Mouse (Mus musculus): ENCODE data around the gene Zcchc3. TPM values are rescaled to one million over a fixed set of nuclear protein-coding genes. Genes with fewer than 3 reads are reported as not detected.
A peak's percentile ranks its signal among the peaks of the same experiment; 100 is the strongest.

The Zcchc3 gene
- total RNA-seq, 2 experiments from 2014 or later, result 18.0 to 18.1 TPM

DNA sequence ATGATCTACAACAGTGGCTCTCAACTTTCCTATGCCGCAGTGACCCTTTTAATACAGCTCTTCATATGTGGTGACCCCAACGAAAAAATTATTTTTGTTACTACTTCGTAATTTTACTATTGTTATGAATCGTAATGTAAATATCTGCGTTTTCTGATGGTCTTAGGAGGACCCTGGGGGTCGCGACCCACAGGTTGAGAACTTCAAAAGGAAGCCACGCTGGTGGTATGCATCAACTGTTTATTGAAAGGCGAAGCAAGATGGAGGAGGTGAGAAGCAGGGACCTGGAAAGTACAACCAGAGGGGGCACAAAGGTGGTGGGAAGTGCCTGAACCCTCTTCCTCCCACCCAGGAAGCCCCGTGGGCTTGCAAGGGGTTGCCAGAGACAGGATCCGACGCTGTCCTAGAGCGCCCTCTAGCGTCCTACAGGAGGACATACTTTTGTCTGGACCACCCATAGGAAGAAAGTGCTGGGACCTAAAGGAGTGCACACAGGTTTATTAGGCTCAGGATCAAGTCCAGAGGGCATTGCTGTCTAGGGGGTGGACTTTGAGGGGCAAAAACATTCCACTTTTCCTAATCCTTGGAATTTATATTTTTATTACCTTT lies 46.2 kb downstream of the Zcchc3 start:
- DNase-seq, result peak; percentile 57 to 83
- intact Hi-C loops (cut with DNase I), result loop anchor here (2.0 to 5.0 kb wide), 4 partner anchors 76 to 340 kb away; partner anchors contain the start of gene Tbc1d20

DNA sequence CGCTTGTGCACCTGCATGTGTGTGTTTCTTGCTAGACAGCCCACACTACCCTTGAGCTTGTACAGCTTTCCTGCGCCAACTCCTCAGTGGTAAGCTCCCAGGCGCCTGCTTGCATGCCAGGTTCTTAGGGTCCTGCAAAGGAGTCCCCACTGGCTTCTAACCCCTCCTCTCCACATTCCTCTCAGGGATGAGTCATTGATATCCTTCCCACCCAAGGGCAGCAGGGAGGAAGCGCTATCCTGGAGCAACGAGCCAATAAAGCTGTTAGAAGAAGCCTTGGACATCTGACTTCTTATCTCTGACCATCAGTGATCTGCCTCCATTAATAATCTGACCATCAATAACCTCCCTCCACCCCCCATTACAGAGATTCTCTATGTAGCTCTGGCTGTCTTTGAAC lies 46.9 kb downstream of the Zcchc3 start:
- no peak for DNase-seq
- intact Hi-C loops (cut with DNase I), result loop anchor here (2.0 to 5.0 kb wide), 4 partner anchors 76 to 339 kb away; partner anchors contain the start of gene Tbc1d20

DNA sequence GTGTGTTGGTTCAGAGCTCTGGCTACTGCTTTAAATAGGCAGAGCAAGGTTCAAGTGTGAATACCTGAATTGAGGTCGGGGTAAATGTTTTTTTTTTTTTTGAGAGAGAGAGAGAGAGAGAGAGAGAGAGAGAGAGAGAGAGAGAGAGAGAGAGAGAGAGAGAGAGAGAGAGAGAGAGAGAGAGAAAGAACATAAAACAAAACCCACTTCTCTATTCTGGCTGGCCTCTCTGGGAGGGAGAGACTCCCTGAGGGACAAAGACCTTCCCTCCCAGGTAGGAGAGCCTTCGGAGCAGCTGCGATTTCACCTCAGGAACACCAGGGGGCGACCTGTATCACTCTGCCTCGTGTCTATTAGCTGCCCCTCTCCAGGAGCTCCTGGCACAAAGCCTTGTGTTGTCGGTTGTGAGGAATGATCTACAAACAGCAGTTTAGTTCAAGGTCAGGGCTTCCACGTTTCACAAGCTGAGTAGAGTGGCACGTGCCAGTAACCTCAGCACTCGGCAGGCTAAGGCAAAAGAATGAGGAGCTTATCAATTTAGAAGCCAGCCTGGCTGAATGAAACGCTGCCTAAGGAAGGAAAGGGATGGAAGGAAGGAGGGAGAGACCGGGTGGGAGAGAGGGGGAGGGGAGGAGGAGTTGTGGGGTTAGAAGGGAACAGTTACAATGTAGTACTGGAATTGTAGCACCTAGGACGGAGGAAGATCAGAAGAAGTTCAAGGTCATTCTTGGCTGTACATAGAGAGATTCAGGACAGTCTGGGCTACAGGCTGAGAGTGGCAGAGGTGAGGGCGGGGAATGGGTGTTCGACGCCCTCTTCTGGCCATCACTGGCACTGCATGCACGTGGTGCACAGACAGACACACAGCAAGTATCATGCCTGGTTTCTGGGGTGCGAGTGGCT lies 51.3 kb downstream of the Zcchc3 start:
- intact Hi-C loops (cut with DNase I), result loop anchor here (2.0 kb wide), 1 partner anchor 31 kb away; the partner anchor contains the start of gene Rbck1
- peak; percentile 90 to 93 for DNase-seq

Other genes starting within 250 kb of the Zcchc3 start
- gene Csnk2a1, start 188.2 kb downstream of the Zcchc3 start, total RNA-seq (2021), result 100 to 1,000 TPM; 106 to 107 TPM
- gene Tbc1d20, start 121.2 kb downstream of the Zcchc3 start, total RNA-seq (2021), result 10 to 100 TPM; 61.4 to 71.4 TPM
- gene Rbck1, start 82.4 kb downstream of the Zcchc3 start, total RNA-seq (2021), result 10 to 100 TPM; 72.5 to 76.8 TPM
- gene Trib3, start 71.0 kb downstream of the Zcchc3 start, total RNA-seq (2021), result 1 to 10 TPM; 3.2 to 3.9 TPM
- gene Nrsn2, start 38.4 kb downstream of the Zcchc3 start, total RNA-seq (2021), result not detected
- 10 to 100 TPM; 26.3 to 37.8 TPM for gene Sox12, start 17.0 kb downstream of the Zcchc3 start, total RNA-seq (2021)
- 1 to 10 TPM; 3.7 to 4.3 TPM for gene 6820408C15Rik, start 560 bp upstream of the Zcchc3 start, total RNA-seq (2021)
- not detected for gene Defb23, start 49.6 kb upstream of the Zcchc3 start, total RNA-seq (2021)
- not detected for gene Defb20, start 62.0 kb upstream of the Zcchc3 start, total RNA-seq (2021)
- gene Defb22, start 75.1 kb upstream of the Zcchc3 start, total RNA-seq (2021), result not detected
- gene Defb26, start 96.7 kb upstream of the Zcchc3 start, total RNA-seq (2021), result not detected
- not detected for gene Defb28, start 103.2 kb upstream of the Zcchc3 start, total RNA-seq (2021)
- gene Defb29, start 125.1 kb upstream of the Zcchc3 start, total RNA-seq (2021), result not detected
- gene Gm17416, start 154.3 kb upstream of the Zcchc3 start, total RNA-seq (2021), result not detected
- gene Defb21, start 157.7 kb upstream of the Zcchc3 start, total RNA-seq (2021), result not detected
- not detected for gene Defb19, start 165.3 kb upstream of the Zcchc3 start, total RNA-seq (2021)
- not detected for gene Defb45, start 184.4 kb upstream of the Zcchc3 start, total RNA-seq (2021)
- gene Defb36, start 189.3 kb upstream of the Zcchc3 start, total RNA-seq (2021), result not detected
- gene Defb25, start 208.0 kb upstream of the Zcchc3 start, total RNA-seq (2021), result not detected
- gene Rem1, start 211.9 kb upstream of the Zcchc3 start, total RNA-seq (2021), result 10 to 100 TPM; 12.9 to 15.3 TPM

Data from heart, postnatal 10 days (tissue).